Mouse (Mus musculus): ENCODE data around the gene Mrm3.

Mrm3 gene

GRCm38 (mm10) chr11:76288645-76289044 lies 45.1 kb downstream of the Mrm3 start:
- no peak for DNase-seq (ENCODE audit: low spot score in 2 of 2)

- peak in 1 of 2 experiments; percentile 78 for DNase-seq (ENCODE audit: low spot score in 2 of 2)
Observed at GRCm38 (mm10) chr11:76290367-76290766, 46.9 kb downstream of the Mrm3 start.

- DNase-seq (ENCODE audit: low spot score in 2 of 2), result no peak
Observed at GRCm38 (mm10) chr11:76291960-76292359, 48.4 kb downstream of the Mrm3 start.

- DNase-seq (ENCODE audit: low spot score in 2 of 2), result no peak
Observed at GRCm38 (mm10) chr11:76292398-76292797, 48.9 kb downstream of the Mrm3 start.

- DNase-seq (ENCODE audit: low spot score in 2 of 2), result no peak
Observed at GRCm38 (mm10) chr11:76292831-76293230, 49.3 kb downstream of the Mrm3 start.

GRCm38 (mm10) chr11:76294078-76294477 lies 50.6 kb downstream of the Mrm3 start:
- no peak for DNase-seq (ENCODE audit: low spot score in 2 of 2)

GRCm38 (mm10) chr11:76294836-76295235 lies 51.3 kb downstream of the Mrm3 start:
- no peak for DNase-seq (ENCODE audit: low spot score in 2 of 2)

- no peak for DNase-seq (ENCODE audit: low spot score in 2 of 2)
Observed at GRCm38 (mm10) chr11:76297252-76297651, 53.7 kb downstream of the Mrm3 start.

- no peak for DNase-seq (ENCODE audit: low spot score in 2 of 2)
Observed at GRCm38 (mm10) chr11:76298457-76299000, 55.0 kb downstream of the Mrm3 start.
